Mouse (Mus musculus) kidney, embryonic 15.5 days (tissue): ENCODE results near the gene Rpl32. TPM values are rescaled to one million over a fixed set of nuclear protein-coding genes. Genes with fewer than 3 reads are reported as not detected.
"Not testable (repeated sequence)": the region's sequence is repeated elsewhere in the genome, so short reads cannot be mapped to it uniquely, and the experiment has no call there.

ENCODE experiments used
- ATAC-seq: fragments of 200-750 bp; cut with Nextera tagmentation; replicated peaks from 2 replicates; pipeline ENCODE4 v1.8.0; 2017; ENCODE audit warnings: moderate TSS enrichment; ENCODE audit not compliant: low FRiP score
- H3K27ac ChIP-seq: fragments of 300-500 bp; sonication (generic); 2 replicates; pipeline ENCODE4 v1.5.1; 2015; ENCODE audit warnings: mild to moderate bottlenecking, inconsistent platforms
- H3K27me3 ChIP-seq: fragments of 300-500 bp; sonication (generic); 2 replicates; pipeline ENCODE4 v1.6.1; 2015; ENCODE audit warnings: inconsistent platforms
- H3K36me3 ChIP-seq: fragments of 300-500 bp; sonication (generic); 2 replicates; pipeline ENCODE4 v1.6.1; 2015; ENCODE audit warnings: inconsistent platforms
- H3K4me1 ChIP-seq: fragments of 300-500 bp; sonication (generic); 2 replicates; pipeline ENCODE4 v1.6.1; 2015; ENCODE audit warnings: inconsistent platforms
- H3K4me2 ChIP-seq: fragments of 300-500 bp; sonication (generic); 2 replicates; pipeline ENCODE4 v1.6.1; 2015; ENCODE audit warnings: moderate library complexity, mild to moderate bottlenecking, inconsistent platforms
- H3K4me3 ChIP-seq: fragments of 300-500 bp; sonication (generic); replicated peaks from 2 replicates; pipeline ENCODE4 v1.5.1; 2015; ENCODE audit warnings: mild to moderate bottlenecking, inconsistent platforms
- H3K9ac ChIP-seq: fragments of 300-500 bp; sonication (generic); 2 replicates; pipeline ENCODE4 v1.6.1; 2015; ENCODE audit warnings: mild to moderate bottlenecking, inconsistent platforms
- H3K9me3 ChIP-seq: fragments of 300-500 bp; sonication (generic); replicated peaks from 2 replicates; pipeline ENCODE4 v1.6.1; 2016; ENCODE audit warnings: inconsistent platforms
- WGBS: fragments of 180-500 bp; shearing (Covaris S2); methylation state at CpG from one replicate; pipeline ENCODE4 v1.1.7; 2015; ENCODE audit warnings: mixed read lengths; 5-methylcytosine and 5-hydroxymethylcytosine counted together
- polyA plus RNA-seq: library from polyadenylated mRNA; unstranded; fragments of >200 nt; fragmentation: Nextera tagmentation; extraction: Ambion mirVana; gene quantifications from 2 replicates; pipeline ENCODE4 v1.2.1, GENCODE M21; 2015

Gene Rpl32
- polyA plus RNA-seq, 1 experiment from 2014 or later = 2,232 TPM

DNA sequence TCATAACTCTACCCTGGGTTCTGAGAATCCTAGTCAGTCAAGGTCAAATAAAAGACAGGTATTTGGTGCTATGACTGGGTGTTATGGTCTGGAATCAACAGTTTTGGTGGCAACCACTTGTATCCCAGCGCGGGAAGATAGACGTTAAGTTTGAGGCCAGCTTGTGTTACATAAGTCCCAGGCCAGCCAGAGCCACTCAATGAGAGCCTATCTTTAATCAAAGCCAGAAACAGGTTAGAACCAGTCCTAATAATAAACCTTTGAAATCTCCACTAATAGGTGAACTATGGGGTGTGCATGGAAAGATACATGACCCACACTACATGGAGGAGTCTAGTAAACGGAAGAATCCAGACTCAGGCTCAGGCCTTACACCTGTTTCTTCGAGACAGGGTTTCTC lies 30.2 kb upstream of the Rpl32 start:
- peak overlapping the region; percentile 64 for H3K4me2 ChIP-seq
- no peaks in the 10 kb centered on the region for H3K27me3 ChIP-seq
- H3K4me1 ChIP-seq = peaks cover 11% of the 10 kb centered on the region
- no peak overlapping the region for H3K9ac ChIP-seq
- H3K4me3 ChIP-seq = peak overlapping the region; percentile 37
- H3K36me3 ChIP-seq = peaks cover 27% of the 10 kb centered on the region
- peak overlapping the region; percentile 66 for H3K27ac ChIP-seq
- ATAC-seq = peak; percentile 37
- 59% methylated on average over 5 of the region's 5 CpGs for WGBS
- no peaks in the 10 kb centered on the region for H3K9me3 ChIP-seq

DNA sequence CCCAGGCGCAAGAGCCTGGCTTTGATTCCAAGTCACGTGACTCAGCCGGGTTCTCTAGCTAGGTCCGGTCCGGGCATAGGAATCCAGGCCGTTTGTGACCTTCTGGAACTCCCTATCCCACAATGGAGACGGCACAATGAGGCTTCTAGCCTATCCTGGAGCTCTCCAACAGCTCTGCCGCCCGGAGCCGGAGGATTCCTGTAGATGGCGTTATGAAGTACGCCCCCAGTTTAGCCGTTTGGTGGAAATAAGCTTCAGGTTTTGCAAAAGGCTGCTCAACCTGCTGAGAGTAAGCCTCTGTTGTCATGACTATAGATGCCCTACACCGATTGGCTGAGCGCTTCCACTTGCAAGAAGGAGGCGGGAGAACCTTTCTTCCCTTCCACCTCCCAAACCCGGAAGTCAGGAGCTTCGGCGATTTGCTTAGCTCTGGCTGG lies 29.6 kb upstream of the Rpl32 start, which contains the start of gene Efcab12:
TSS of gene Efcab12 (minus strand) at position 252 of the 437 bp plus-strand sequence.
- peak; percentile 92 for ATAC-seq
- peaks cover 11% of the 10 kb centered on the region for H3K4me1 ChIP-seq
- H3K9ac ChIP-seq = no peak within 1 kb of the TSS
- H3K27me3 ChIP-seq = no peaks in the 10 kb centered on the region
- peak within 1 kb of the TSS; percentile 66 for H3K27ac ChIP-seq
- no peaks in the 10 kb centered on the region for H3K9me3 ChIP-seq
- H3K4me2 ChIP-seq = peak within 1 kb of the TSS; percentile 64
- peak within 1 kb of the TSS; percentile 37 for H3K4me3 ChIP-seq
- peaks cover 21% of the 10 kb centered on the region for H3K36me3 ChIP-seq
- 1% methylated on average over 19 of the region's 19 CpGs for WGBS

DNA sequence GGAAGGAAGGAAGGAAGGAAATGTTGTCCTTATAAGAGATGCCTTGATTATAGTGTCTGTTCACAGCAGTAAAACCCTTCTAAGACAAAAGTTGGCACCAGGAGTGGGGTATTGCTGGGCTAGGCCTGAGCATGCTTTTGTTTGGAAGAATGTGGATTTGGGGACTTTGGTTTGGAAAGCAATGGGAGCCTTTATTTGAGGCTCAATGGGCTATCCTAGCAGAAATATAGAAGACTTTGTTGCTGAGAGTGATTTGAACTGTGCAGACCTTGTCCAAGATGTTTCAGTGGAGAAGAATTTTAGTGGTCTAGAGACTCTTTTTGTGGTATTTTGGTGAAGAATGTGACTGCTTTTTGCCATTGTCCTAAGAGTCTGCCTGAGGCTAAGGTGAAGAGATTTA lies 25.3 kb upstream of the Rpl32 start:
- Histone ChIP-seq H3K36me3 (peaks cover 6% of the 10 kb centered on the region; the same call in 1 of the 2 replicates), H3K27ac (no peak overlapping the region), H3K4me1 (peaks cover 11% of the 10 kb centered on the region), H3K4me2 (no peak overlapping the region), H3K4me3 (no peak overlapping the region), H3K9me3 (no peaks in the 10 kb centered on the region), H3K27me3 (no peaks in the 10 kb centered on the region), H3K9ac (no peak overlapping the region)
- no peak for ATAC-seq

DNA sequence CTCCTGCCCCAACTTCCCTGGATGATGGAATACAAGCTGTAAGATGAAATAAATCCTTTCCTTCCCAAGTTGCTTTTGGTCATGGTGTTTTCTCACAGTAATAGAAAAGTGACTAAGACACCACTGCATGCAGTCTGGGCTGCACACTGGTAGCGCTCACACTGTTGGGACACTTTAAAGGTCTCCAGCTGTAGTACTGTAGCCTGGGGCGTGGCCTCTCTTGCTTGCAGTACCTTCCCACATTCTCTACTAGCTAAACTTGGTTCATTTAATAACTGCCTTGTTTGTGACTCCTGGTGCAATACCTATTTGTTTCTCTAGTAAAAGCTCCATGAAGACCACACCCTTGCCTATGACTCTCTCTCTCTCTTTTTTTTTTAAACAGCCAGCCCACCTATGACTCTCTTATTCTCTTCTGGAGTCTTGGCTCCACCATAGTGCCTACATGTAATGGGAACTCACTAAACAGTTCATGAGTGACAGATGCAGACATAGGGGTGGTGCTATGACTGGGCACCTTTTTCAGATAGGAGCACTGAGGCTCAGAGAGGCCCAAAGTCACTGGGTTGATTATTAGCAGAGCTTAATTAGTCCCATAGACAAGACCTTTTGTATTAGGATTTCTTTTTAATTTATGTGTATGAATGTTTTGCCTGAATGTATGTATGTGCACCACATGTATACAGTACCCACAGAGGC lies 23.8 kb upstream of the Rpl32 start:
- 87% methylated on average over 2 of the region's 2 CpGs for WGBS
- no peaks in the 10 kb centered on the region for H3K9me3 ChIP-seq
- ATAC-seq = no peak
- no peak overlapping the region for H3K9ac ChIP-seq
- H3K27me3 ChIP-seq = no peaks in the 10 kb centered on the region
- H3K36me3 ChIP-seq = peaks cover 6% of the 10 kb centered on the region; the same call in 1 of the 2 replicates
- no peak overlapping the region for H3K4me3 ChIP-seq
- H3K4me1 ChIP-seq = no peaks in the 10 kb centered on the region
- no peak overlapping the region for H3K4me2 ChIP-seq
- no peak overlapping the region for H3K27ac ChIP-seq

DNA sequence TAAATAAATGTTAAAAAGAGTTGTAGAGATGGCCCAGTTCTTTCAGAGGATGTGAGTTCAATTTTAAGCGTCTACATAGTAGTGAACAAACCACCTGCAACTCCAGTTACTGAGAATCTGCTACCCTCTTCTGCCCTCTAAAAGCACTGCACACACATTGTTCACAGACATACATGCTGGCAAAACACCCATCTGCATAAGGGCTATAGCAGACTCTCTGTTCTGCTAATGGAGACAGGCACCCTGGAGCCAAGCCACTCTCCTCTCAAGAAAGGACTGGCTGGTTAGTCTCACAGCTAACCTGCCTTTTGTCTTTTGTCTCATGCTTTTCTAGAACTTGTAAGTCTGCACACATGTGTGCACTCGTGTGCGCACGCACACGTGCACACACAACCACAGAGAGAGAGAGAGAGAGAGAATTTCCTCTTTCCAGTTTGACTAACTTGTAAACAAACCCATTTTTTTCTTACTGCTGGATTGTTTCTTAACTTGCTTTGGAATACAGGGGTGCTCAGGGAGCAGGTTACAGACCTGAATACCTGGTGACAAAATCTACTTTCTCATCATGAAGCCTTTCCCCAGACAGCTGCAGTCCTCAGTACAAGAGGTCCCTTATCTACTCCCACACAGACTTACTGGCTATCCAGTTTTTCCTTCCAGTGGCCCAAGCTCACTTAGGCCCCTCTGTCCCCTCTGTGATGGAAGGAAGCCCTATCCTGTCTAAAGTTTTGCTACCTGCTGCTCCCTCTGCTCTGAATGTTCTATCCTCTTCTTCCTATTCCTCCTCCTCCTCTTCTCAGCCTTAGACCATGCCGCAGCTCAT lies 22.4 kb upstream of the Rpl32 start:
- no peak for ATAC-seq
- no peak overlapping the region for H3K4me2 ChIP-seq
- no peak overlapping the region for H3K9ac ChIP-seq
- H3K27ac ChIP-seq = no peak overlapping the region
- WGBS = 90% methylated on average over 6 of the region's 6 CpGs
- H3K4me3 ChIP-seq = no peak overlapping the region
- no peaks in the 10 kb centered on the region for H3K27me3 ChIP-seq
- peaks cover 6% of the 10 kb centered on the region; the same call in 1 of the 2 replicates for H3K36me3 ChIP-seq
- H3K4me1 ChIP-seq = no peaks in the 10 kb centered on the region
- no peaks in the 10 kb centered on the region for H3K9me3 ChIP-seq

DNA sequence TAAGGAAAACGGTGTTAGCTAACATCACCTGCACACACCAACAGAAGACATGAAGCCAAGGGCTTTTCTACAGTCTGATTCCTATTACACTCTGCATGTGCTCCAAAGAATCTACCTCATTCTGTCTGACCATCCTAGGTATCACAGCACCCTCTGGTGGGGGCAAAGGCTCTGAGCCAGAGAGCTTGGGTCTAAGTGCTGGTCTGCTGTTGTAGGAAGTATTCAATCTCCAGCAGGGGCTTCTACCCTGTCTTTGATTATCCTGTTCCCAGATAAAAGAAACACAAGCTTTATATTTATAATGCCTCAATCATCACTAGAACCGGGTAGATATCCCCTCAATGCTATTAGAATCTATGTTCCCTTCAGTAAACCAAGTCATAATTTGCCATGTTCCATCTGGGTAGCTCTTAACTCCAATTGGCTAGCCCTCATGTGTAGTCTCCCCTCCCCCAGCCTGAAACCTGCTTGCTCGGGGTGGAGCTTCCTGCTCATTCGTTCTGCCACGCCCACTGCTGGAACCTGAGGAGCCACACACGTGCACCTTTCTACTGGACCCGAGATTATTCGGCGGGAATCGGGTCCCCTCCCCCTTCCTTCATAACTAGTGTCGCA lies 15.4 kb upstream of the Rpl32 start:
- peak overlapping the region; percentile 31 for H3K4me3 ChIP-seq

DNA sequence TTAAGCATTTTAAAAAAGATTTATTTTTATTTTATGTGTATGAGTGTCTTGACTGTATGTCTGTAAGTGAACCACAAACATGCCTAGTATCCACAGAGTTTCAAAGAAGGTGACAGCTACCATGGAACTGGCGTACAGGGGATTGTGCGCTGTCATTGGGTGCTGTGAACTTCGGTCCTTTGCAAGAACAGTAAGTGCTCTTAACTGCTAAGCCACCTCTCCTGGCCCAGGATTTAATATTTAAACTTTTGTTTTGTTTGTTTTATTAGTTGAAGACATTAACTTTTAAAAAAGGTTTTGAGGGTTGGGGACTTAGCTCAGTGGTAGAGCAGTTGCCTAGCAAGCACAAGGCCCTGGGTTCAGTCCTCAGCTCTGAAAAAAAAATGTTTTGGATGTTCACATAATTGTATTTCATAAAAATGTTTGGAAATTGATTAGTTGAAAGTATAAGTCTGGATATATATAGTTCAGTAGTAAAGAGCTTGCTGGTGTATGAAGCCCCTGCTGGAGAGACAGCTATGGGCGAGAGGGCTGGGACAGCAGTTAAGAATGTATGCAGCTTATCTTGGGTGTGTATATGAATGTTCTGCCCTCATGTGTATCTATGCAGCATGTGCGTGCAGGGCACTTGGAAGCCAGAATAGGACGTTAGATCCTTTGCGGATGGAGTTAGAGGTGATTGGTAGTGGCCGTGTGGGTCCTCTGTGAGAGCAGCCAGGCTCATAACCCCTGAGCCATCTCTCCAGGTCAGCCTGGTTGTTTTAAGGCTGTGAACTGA lies 12.9 kb upstream of the Rpl32 start:
- no peak for ATAC-seq

More for the DNA sequence above, 15.4 kb upstream of the Rpl32 start:
- Histone ChIP-seq H3K4me2 (peak overlapping the region; percentile 53), H3K27ac (peak overlapping the region; percentile 75)
- H3K27me3 ChIP-seq, H3K4me1 ChIP-seq, H3K9me3 ChIP-seq, H3K36me3 ChIP-seq, H3K9ac ChIP-seq: not testable (repeated sequence)
- WGBS = 2% methylated on average over 6 of the region's 11 CpGs
- peak; percentile 98 for ATAC-seq

DNA sequence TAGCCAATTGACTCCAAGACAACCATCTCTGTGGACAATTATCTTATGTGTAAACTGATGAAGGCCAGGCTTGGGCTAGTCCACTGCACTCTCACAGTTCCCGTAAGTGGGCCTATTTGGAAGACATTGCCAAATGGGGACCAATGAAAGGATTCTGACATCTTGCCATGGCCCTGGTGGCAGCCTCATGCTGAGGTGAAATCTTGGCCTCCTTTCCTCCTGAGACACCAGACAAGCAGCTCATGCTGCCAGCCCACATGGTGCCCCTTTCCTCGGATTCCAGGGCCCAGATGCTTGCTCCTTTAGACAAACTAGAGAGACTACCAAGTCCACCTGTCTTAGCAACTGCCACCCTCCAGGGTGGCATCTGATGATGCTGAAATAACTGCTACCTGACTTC lies 9.6 kb upstream of the Rpl32 start:
- Histone ChIP-seq H3K4me2 (no peak overlapping the region), H3K27ac (no peak overlapping the region), H3K4me1 (peaks cover 7% of the 10 kb centered on the region), H3K27me3 (no peaks in the 10 kb centered on the region), H3K9ac (no peak overlapping the region), H3K9me3 (no peaks in the 10 kb centered on the region), H3K4me3 (no peak overlapping the region), H3K36me3 (no peaks in the 10 kb centered on the region)
- ATAC-seq = no peak
- WGBS = 75% methylated on average over 2 of the region's 2 CpGs

More for the DNA sequence above, 12.9 kb upstream of the Rpl32 start:
- Histone ChIP-seq H3K36me3 (no peaks in the 10 kb centered on the region), H3K9me3 (no peaks in the 10 kb centered on the region), H3K27me3 (no peaks in the 10 kb centered on the region), H3K4me2 (no peak overlapping the region), H3K4me1 (peaks cover 7% of the 10 kb centered on the region), H3K4me3 (no peak overlapping the region), H3K27ac (no peak overlapping the region), H3K9ac (no peak overlapping the region)
- 86% methylated on average over 8 of the region's 8 CpGs for WGBS

DNA sequence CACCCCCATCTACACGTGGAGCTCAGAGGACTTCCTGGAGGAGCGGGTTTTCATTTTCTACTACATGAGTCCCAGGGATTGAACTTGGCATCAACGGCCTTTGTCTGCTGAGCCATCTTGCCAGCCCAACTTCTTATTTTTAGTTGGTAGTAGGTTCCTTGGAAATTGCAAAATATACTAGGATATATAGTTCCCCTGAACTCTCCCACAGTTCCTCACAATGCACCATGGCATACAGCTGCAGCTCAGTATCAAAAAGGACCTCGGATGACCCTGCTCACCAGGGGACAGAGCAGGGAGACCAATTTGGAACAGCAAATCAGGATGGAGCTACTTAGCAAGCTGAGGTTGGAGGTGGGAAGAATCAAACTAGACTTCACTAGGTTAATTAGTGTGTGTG lies 6.5 kb upstream of the Rpl32 start:
- WGBS = 78% methylated on average over 4 of the region's 4 CpGs
- H3K4me1 ChIP-seq = peaks cover 7% of the 10 kb centered on the region

DNA sequence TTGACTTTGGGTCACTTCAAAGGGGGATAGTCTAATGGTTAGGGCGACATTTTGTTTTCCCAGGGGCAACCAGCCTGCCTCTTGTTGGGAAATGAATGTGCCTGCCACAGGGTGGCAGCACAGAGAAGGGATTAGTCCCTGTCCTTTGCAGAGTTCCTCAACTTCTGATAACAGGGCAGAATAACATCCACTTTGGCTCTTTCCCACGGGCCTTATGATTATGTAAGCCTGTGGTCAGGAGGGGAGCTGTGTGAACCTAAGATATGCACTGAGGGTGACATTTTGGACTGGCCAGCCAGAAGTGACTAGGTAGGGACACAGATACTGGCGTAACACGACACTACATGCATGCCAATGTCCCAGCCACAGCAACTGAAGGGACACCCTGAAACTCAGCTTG lies 5.6 kb upstream of the Rpl32 start:
- 0 out of 2 replicates have a peak overlapping the region, but pooled peaks have one; percentile 12 for H3K9ac ChIP-seq
- no peak overlapping the region for H3K27ac ChIP-seq
- H3K4me2 ChIP-seq = no peak overlapping the region
- ATAC-seq = peak; percentile 40; the same call in 1 of the 2 replicates
- no peaks in the 10 kb centered on the region for H3K36me3 ChIP-seq
- no peaks in the 10 kb centered on the region for H3K27me3 ChIP-seq
- peaks cover 9% of the 10 kb centered on the region for H3K4me1 ChIP-seq
- no peaks in the 10 kb centered on the region for H3K9me3 ChIP-seq
- 38% methylated on average over 4 of the region's 4 CpGs for WGBS
- no peak overlapping the region for H3K4me3 ChIP-seq

More for the DNA sequence above, 6.5 kb upstream of the Rpl32 start:
- H3K27ac ChIP-seq = no peak overlapping the region
- H3K9ac ChIP-seq = no peak overlapping the region
- no peaks in the 10 kb centered on the region for H3K9me3 ChIP-seq
- no peak overlapping the region for H3K4me2 ChIP-seq
- H3K36me3 ChIP-seq = no peaks in the 10 kb centered on the region
- H3K4me3 ChIP-seq = no peak overlapping the region
- ATAC-seq = no peak
- H3K27me3 ChIP-seq = no peaks in the 10 kb centered on the region

DNA sequence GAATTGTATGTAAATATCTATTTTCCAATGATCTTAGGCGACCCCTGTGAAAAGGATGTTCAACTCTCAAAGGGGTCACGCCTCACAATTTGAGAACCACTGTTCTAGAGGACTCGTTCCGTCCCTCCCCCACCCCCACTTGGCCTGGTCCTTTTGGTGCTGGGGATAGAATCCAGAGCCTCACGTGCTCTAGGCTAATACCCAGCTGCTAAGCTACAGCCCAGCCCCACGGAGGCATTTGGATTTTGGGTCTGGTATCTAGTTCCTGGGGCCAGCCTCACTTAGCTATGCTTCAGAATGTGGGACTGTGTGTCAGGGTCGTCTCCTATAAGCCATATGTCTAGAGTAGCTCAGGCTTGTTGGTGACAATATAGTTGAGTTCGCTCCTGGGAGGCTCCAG lies 3.1 kb upstream of the Rpl32 start:
- Histone ChIP-seq H3K4me1 (peaks cover 19% of the 10 kb centered on the region), H3K9me3 (no peaks in the 10 kb centered on the region), H3K4me3 (no peak overlapping the region), H3K27me3 (no peaks in the 10 kb centered on the region), H3K4me2 (no peak overlapping the region), H3K36me3 (peaks cover 10% of the 10 kb centered on the region), H3K9ac (no peak overlapping the region), H3K27ac (no peak overlapping the region)
- ATAC-seq = no peak
- WGBS = 71% methylated on average over 8 of the region's 8 CpGs
